Mouse (Mus musculus): ENCODE data around the gene Kif6.

DNA sequence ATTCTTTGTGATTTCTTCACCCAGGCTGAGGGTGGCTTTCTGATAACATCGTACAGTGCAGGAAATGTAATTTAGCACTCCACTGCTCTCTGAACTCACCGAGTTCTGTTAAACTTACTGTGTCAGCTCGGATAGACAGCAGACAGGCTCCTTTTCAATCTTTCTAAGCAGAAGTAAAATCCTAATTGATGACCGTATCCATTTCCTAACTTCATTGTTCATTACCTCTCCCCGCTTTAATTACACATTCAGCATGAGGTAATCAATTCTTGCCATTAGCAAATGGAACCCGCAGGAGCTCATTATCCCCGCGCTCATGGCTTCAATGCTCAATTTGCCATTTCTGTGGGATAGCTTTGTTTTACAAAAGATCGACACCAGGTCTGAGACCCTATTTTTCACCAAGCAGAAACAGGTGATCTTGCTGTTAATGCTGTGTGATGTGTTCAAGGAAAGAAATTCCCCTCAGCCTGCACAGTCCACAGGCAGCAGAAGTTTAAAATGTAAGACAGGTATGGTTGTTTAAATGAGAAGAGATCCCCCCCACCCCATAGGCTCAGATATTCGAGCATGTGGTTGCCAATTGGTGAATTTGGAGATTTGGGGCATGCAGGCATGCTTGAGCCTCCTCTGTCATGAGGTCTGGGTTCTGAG is 152.9 kb downstream of the Kif6 start:
- TF ChIP-seq ZNF384 (IDR thresholded peaks at IDR 0.05; ENCODE audit: low read depth, low read length) (no peak), MAFK (IDR thresholded peaks at IDR 0.05; ENCODE audit: insufficient read depth, low read depth, low read length) (no peak), HCFC1 (IDR thresholded peaks at IDR 0.05; ENCODE audit: borderline replicate concordance, insufficient read depth, low read length) (no peak), CHD2 (IDR thresholded peaks at IDR 0.05; ENCODE audit: low read depth, low read length) (no peak), ZC3H11A (IDR thresholded peaks at IDR 0.05; ENCODE audit: borderline replicate concordance, low read depth, low read length) (no peak)

All from ES-E14 (cell line).